Mouse (Mus musculus) stomach, postnatal 0 days (tissue): ENCODE measurements around the gene Hbq1b. TPM values are rescaled to one million over a fixed set of nuclear protein-coding genes. Genes with fewer than 3 reads are reported as not detected.

Experiments used
- ATAC-seq: fragments of 200-750 bp; cut with Nextera tagmentation; 2 replicates; pipeline ENCODE4 v1.8.0; 2017; ENCODE audit not compliant: low FRiP score, low TSS enrichment
- DNase-seq: peaks from one replicate; pipeline ENCODE4 v3.0.0-alpha.2; 2016; ENCODE audit warnings: low spot score
- H3K27ac ChIP-seq: fragments of 300-500 bp; sonication (generic); replicated peaks from 2 replicates; pipeline ENCODE4 v1.5.1; 2014; ENCODE audit warnings: mild to moderate bottlenecking, control low read depth
- H3K27me3 ChIP-seq: fragments of 300-500 bp; sonication (generic); 2 replicates; pipeline ENCODE4 v1.6.1; 2014; ENCODE audit warnings: low read length; ENCODE audit not compliant: control insufficient read depth, insufficient read depth
- H3K36me3 ChIP-seq: fragments of 300-500 bp; sonication (generic); 2 replicates; pipeline ENCODE4 v1.6.1; 2014; ENCODE audit warnings: low read length, mixed read lengths; ENCODE audit not compliant: control insufficient read depth, insufficient read depth
- H3K4me1 ChIP-seq: fragments of 300-500 bp; sonication (generic); replicated peaks from 2 replicates; pipeline ENCODE4 v1.6.1; 2014; ENCODE audit warnings: antibody characterized with exemption; ENCODE audit not compliant: control insufficient read depth, insufficient read depth
- H3K4me2 ChIP-seq: fragments of 300-500 bp; sonication (generic); replicated peaks from 2 replicates; pipeline ENCODE4 v1.6.1; 2014; ENCODE audit warnings: low read depth, mild to moderate bottlenecking, control low read depth, moderate library complexity
- H3K4me3 ChIP-seq: fragments of 300-500 bp; sonication (generic); 2 replicates; pipeline ENCODE4 v1.5.1; 2014; ENCODE audit warnings: low read depth, low read length, control low read depth
- H3K9ac ChIP-seq: fragments of 300-500 bp; sonication (generic); 2 replicates; pipeline ENCODE4 v1.6.1; 2014; ENCODE audit warnings: mild to moderate bottlenecking, low read length, control low read depth, mixed read lengths
- H3K9me3 ChIP-seq: fragments of 300-500 bp; sonication (generic); 2 replicates; pipeline ENCODE4 v1.6.1; 2016; ENCODE audit warnings: low read length; ENCODE audit not compliant: control insufficient read depth
- CTCF ChIP-seq: IDR thresholded peaks from 2 replicates; pipeline ENCODE4 v1.5.1; 2016; ENCODE audit warnings: antibody characterized with exemption, low read depth, mild to moderate bottlenecking, moderate library complexity
- EP300 ChIP-seq: optimal IDR thresholded peaks from 2 replicates; pipeline ENCODE3; 2016; ENCODE audit warnings: antibody characterized with exemption
- WGBS: fragments of 180-500 bp; shearing (Covaris S2); extraction: QIAGEN DNeasy Blood & Tissue Kit; methylation state at CpG from one replicate; pipeline ENCODE4 v1.1.7; 2014; 5-methylcytosine and 5-hydroxymethylcytosine counted together
- polyA plus RNA-seq: library from polyadenylated mRNA; unstranded; fragments of >200 nt; fragmentation: Nextera tagmentation; extraction: Ambion mirVana; gene quantifications from 2 replicates; pipeline ENCODE4 v1.2.1, GENCODE M21; 2015

The Hbq1b gene
- polyA plus RNA-seq, 1 experiment from 2014 or later, result 0.18 TPM

- ATAC-seq (peak; percentile 28; the same call in 1 of the 2 replicates), DNase-seq (no peak)
- TF ChIP-seq EP300 (no peak), CTCF (no peak)
- Histone ChIP-seq H3K27ac (no peak overlapping the region), H3K4me1 (no peaks in the 10 kb centered on the region), H3K27me3 (no peaks in the 10 kb centered on the region), H3K36me3 (no peaks in the 10 kb centered on the region), H3K9ac (no peak overlapping the region), H3K4me3 (no peak overlapping the region), H3K4me2 (no peak overlapping the region), H3K9me3 (no peaks in the 10 kb centered on the region)
- 67% methylated on average over 11 of the region's 11 CpGs for WGBS
These were observed 33.9 kb downstream of the Hbq1b start for GRCm38 (mm10) chr11:32320507-32321195.

GRCm38 (mm10) chr11:32321196-32321565, 34.4 kb downstream of the Hbq1b start:
- H3K9ac ChIP-seq, result no peak overlapping the region
- H3K9me3 ChIP-seq, result no peaks in the 10 kb centered on the region
- H3K36me3 ChIP-seq, result no peaks in the 10 kb centered on the region
- DNase-seq, result peak; percentile 79
- H3K27ac ChIP-seq, result no peak overlapping the region
- TF ChIP-seq CTCF, result peak; percentile 87
- TF ChIP-seq EP300, result no peak
- H3K4me2 ChIP-seq, result no peak overlapping the region
- 40% methylated on average over 8 of the region's 8 CpGs for WGBS
- H3K4me1 ChIP-seq, result no peaks in the 10 kb centered on the region
- H3K4me3 ChIP-seq, result no peak overlapping the region
- ATAC-seq, result peak; percentile 62
- H3K27me3 ChIP-seq, result no peaks in the 10 kb centered on the region

GRCm38 (mm10) chr11:32324609-32325008, 37.8 kb downstream of the Hbq1b start:
- peak overlapping the region; percentile 45 for H3K4me2 ChIP-seq
- no peaks in the 10 kb centered on the region for H3K4me1 ChIP-seq
- H3K4me3 ChIP-seq, result peak overlapping the region; percentile 20; the same call in 1 of the 2 replicates
- TF ChIP-seq CTCF (peak; percentile 95), EP300 (no peak)
- H3K27ac ChIP-seq, result no peak overlapping the region
- H3K27me3 ChIP-seq, result no peaks in the 10 kb centered on the region
- ATAC-seq (peak; percentile 84), DNase-seq (peak; percentile 91)
- WGBS, result 10% methylated on average over 15 of the region's 15 CpGs
- H3K9me3 ChIP-seq, result no peaks in the 10 kb centered on the region
- H3K36me3 ChIP-seq, result no peaks in the 10 kb centered on the region
- H3K9ac ChIP-seq, result peak overlapping the region; percentile 47; the same call in 1 of the 2 replicates

- Histone ChIP-seq H3K4me2 (no peak overlapping the region), H3K27me3 (no peaks in the 10 kb centered on the region), H3K27ac (no peak overlapping the region), H3K4me3 (no peak overlapping the region), H3K9ac (no peak overlapping the region), H3K4me1 (no peaks in the 10 kb centered on the region), H3K9me3 (no peaks in the 10 kb centered on the region), H3K36me3 (no peaks in the 10 kb centered on the region)
- WGBS, result 57% methylated on average over 6 of the region's 6 CpGs
- DNase-seq, result no peak
- no peak for TF ChIP-seq EP300
- no peak for ATAC-seq
These were observed 44.3 kb downstream of the Hbq1b start for GRCm38 (mm10) chr11:32331075-32331474.

GRCm38 (mm10) chr11:32331861-32332260, 45.1 kb downstream of the Hbq1b start:
- Histone ChIP-seq H3K9ac (no peak overlapping the region), H3K4me3 (no peak overlapping the region), H3K4me2 (no peak overlapping the region), H3K36me3 (no peaks in the 10 kb centered on the region), H3K27ac (no peak overlapping the region), H3K4me1 (no peaks in the 10 kb centered on the region), H3K27me3 (no peaks in the 10 kb centered on the region), H3K9me3 (no peaks in the 10 kb centered on the region)
- DNase-seq, result no peak
- no peak for TF ChIP-seq EP300
- TF ChIP-seq CTCF, result no peak
- no peak for ATAC-seq
- WGBS, result 42% methylated on average over 5 of the region's 5 CpGs

- WGBS, result 76% methylated on average over 2 of the region's 2 CpGs
These were observed 46.5 kb downstream of the Hbq1b start for GRCm38 (mm10) chr11:32333235-32333634.

More at GRCm38 (mm10) chr11:32333235-32333634, 46.5 kb downstream of the Hbq1b start:
- Histone ChIP-seq H3K36me3 (no peaks in the 10 kb centered on the region), H3K9ac (no peak overlapping the region), H3K4me3 (no peak overlapping the region), H3K9me3 (no peaks in the 10 kb centered on the region), H3K4me1 (no peaks in the 10 kb centered on the region), H3K4me2 (no peak overlapping the region), H3K27me3 (no peaks in the 10 kb centered on the region), H3K27ac (no peak overlapping the region)
- TF ChIP-seq CTCF, result no peak
- no peak for TF ChIP-seq EP300
- DNase-seq, result no peak
- ATAC-seq, result no peak
